Mouse (Mus musculus): ENCODE results near the gene Gm10188. TPM values are rescaled to one million over a fixed set of nuclear protein-coding genes. Genes with fewer than 3 reads are reported as not detected.
A peak's percentile ranks its signal among the peaks of the same experiment; 100 is the strongest.

Gene Gm10188
- polyA plus RNA-seq, 1 experiment from 2014 or later = not detected

GRCm38 (mm10) chr1:132233566-132233965 is 4.0 kb upstream of the Gm10188 start:
- Histone ChIP-seq H3K4me3 (replicated peaks; ENCODE audit: low read depth, low read length) (no peak overlapping the region), H3K4me1 (replicated peaks; ENCODE audit: insufficient read depth, low read length) (no peaks in the 10 kb centered on the region), H3K9ac (ENCODE audit: low read depth, low read length) (no peak overlapping the region), H3K4me2 (ENCODE audit: low read length) (no peak overlapping the region), H3K36me3 (ENCODE audit: insufficient read depth, low read length) (no peaks in the 10 kb centered on the region), H3K27me3 (ENCODE audit: insufficient read depth, low read length) (no peaks in the 10 kb centered on the region), H3K9me3 (replicated peaks; ENCODE audit: low read length) (no peaks in the 10 kb centered on the region), H3K27ac (no peak overlapping the region)
- ATAC-seq (replicated peaks; ENCODE audit: low FRiP score, low read depth) = no peak; the same call in 1 of the 2 replicates
- 27% methylated on average over 12 of the region's 12 CpGs for WGBS
- TF ChIP-seq CTCF (IDR thresholded peaks at IDR 0.05; ENCODE audit: low read depth) = peak; percentile 51
- peak; percentile 56 for DNase-seq (ENCODE audit: low spot score)

- no peak for TF ChIP-seq CTCF (IDR thresholded peaks at IDR 0.05; ENCODE audit: low read depth)
- 58% methylated on average over 7 of the region's 7 CpGs for WGBS
- Histone ChIP-seq H3K4me3 (replicated peaks; ENCODE audit: low read depth, low read length) (no peak overlapping the region), H3K9me3 (replicated peaks; ENCODE audit: low read length) (no peaks in the 10 kb centered on the region), H3K27ac (no peak overlapping the region), H3K4me2 (ENCODE audit: low read length) (no peak overlapping the region), H3K36me3 (ENCODE audit: insufficient read depth, low read length) (no peaks in the 10 kb centered on the region), H3K27me3 (ENCODE audit: insufficient read depth, low read length) (no peaks in the 10 kb centered on the region), H3K4me1 (replicated peaks; ENCODE audit: insufficient read depth, low read length) (no peaks in the 10 kb centered on the region), H3K9ac (ENCODE audit: low read depth, low read length) (no peak overlapping the region)
- ATAC-seq (replicated peaks; ENCODE audit: low FRiP score, low read depth) = no peak
- DNase-seq (ENCODE audit: low spot score) = no peak
These were observed 2.1 kb upstream of the Gm10188 start for GRCm38 (mm10) chr1:132231470-132232274.

DNA sequence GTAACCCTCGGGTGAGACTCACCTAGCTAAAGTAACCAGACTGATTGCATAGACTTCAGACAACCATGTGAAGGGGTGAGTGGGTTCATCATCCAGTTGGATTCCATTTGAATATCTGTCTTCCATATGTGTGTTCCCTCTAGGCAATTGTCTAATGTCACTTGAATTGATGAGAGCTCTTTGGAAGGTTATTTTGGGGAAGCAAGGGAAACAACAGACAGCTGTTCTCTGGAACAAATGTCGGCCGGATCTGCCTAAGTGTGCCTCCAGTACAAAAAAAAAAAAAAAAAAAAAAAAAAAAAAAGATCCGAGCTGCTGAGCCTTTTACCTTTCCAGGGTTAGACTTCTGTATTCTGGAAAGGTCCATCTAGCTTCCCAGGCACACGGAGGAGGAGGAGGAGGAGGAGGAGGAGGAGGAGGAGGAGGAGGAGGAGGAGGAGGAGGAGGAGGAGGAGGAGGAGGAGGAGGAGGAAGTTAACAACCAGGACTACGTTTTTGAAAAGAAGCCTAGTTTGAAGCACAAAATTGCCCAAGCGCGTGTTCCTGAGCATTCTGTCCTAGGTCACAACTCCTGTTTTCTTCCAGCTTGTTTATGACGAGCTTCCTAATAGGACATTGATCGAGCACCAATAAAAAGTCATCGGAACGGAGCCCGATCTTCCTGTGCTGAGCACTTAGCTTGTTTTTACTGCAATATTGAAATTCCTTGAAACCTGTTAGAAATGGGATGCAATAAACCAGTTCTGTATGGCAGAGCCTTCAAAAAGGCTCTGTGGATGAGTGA is 3.1 kb downstream of the Gm10188 start:
- Histone ChIP-seq H3K36me3 (ENCODE audit: insufficient read depth, low read length) (no peaks in the 10 kb centered on the region), H3K27ac (no peak overlapping the region), H3K27me3 (ENCODE audit: insufficient read depth, low read length) (no peaks in the 10 kb centered on the region), H3K4me1 (replicated peaks; ENCODE audit: insufficient read depth, low read length) (no peaks in the 10 kb centered on the region), H3K9me3 (replicated peaks; ENCODE audit: low read length) (no peaks in the 10 kb centered on the region), H3K9ac (ENCODE audit: low read depth, low read length) (no peak overlapping the region), H3K4me2 (ENCODE audit: low read length) (no peak overlapping the region), H3K4me3 (replicated peaks; ENCODE audit: low read depth, low read length) (no peak overlapping the region)
- DNase-seq (ENCODE audit: low spot score) = peak; percentile 30
- TF ChIP-seq CTCF (IDR thresholded peaks at IDR 0.05; ENCODE audit: low read depth) = no peak
- no peak for ATAC-seq (replicated peaks; ENCODE audit: low FRiP score, low read depth)
- 54% methylated on average over 13 of the region's 13 CpGs for WGBS

- Histone ChIP-seq H3K27me3 (ENCODE audit: insufficient read depth, low read length) (no peaks in the 10 kb centered on the region), H3K4me1 (replicated peaks; ENCODE audit: insufficient read depth, low read length) (no peaks in the 10 kb centered on the region), H3K27ac (no peak overlapping the region), H3K36me3 (ENCODE audit: insufficient read depth, low read length) (no peaks in the 10 kb centered on the region), H3K9me3 (replicated peaks; ENCODE audit: low read length) (no peaks in the 10 kb centered on the region), H3K4me2 (ENCODE audit: low read length) (no peak overlapping the region), H3K4me3 (replicated peaks; ENCODE audit: low read depth, low read length) (no peak overlapping the region), H3K9ac (ENCODE audit: low read depth, low read length) (no peak overlapping the region)
- WGBS = 38% methylated on average over 6 of the region's 6 CpGs
- no peak for TF ChIP-seq CTCF (IDR thresholded peaks at IDR 0.05; ENCODE audit: low read depth)
- ATAC-seq (replicated peaks; ENCODE audit: low FRiP score, low read depth) (no peak), DNase-seq (ENCODE audit: low spot score) (no peak)
These were observed 7.4 kb downstream of the Gm10188 start for GRCm38 (mm10) chr1:132222166-132222565.

GRCm38 (mm10) chr1:132221627-132222026 is 7.9 kb downstream of the Gm10188 start:
- 40% methylated on average over 2 of the region's 2 CpGs for WGBS
- no peaks in the 10 kb centered on the region for H3K36me3 ChIP-seq (ENCODE audit: insufficient read depth, low read length)
- no peak overlapping the region for H3K9ac ChIP-seq (ENCODE audit: low read depth, low read length)
- no peak overlapping the region for H3K4me2 ChIP-seq (ENCODE audit: low read length)
- ATAC-seq (replicated peaks; ENCODE audit: low FRiP score, low read depth) = no peak
- no peaks in the 10 kb centered on the region for H3K27me3 ChIP-seq (ENCODE audit: insufficient read depth, low read length)
- no peaks in the 10 kb centered on the region for H3K9me3 ChIP-seq (replicated peaks; ENCODE audit: low read length)
- H3K4me1 ChIP-seq (replicated peaks; ENCODE audit: insufficient read depth, low read length) = no peaks in the 10 kb centered on the region
- H3K4me3 ChIP-seq (replicated peaks; ENCODE audit: low read depth, low read length) = no peak overlapping the region
- TF ChIP-seq CTCF (IDR thresholded peaks at IDR 0.05; ENCODE audit: low read depth) = no peak
- no peak for DNase-seq (ENCODE audit: low spot score)
- H3K27ac ChIP-seq = no peak overlapping the region

- Histone ChIP-seq H3K4me3 (replicated peaks; ENCODE audit: low read depth, low read length) (no peak overlapping the region), H3K9me3 (replicated peaks; ENCODE audit: low read length) (no peaks in the 10 kb centered on the region), H3K4me1 (replicated peaks; ENCODE audit: insufficient read depth, low read length) (0 out of 2 replicates have a peak, but pooled peaks cover 3% of the 10 kb centered on the region), H3K9ac (ENCODE audit: low read depth, low read length) (no peak overlapping the region), H3K4me2 (ENCODE audit: low read length) (no peak overlapping the region), H3K27ac (no peak overlapping the region), H3K27me3 (ENCODE audit: insufficient read depth, low read length) (no peaks in the 10 kb centered on the region), H3K36me3 (ENCODE audit: insufficient read depth, low read length) (no peaks in the 10 kb centered on the region)
- WGBS = 60% methylated on average over 3 of the region's 3 CpGs
- no peak for TF ChIP-seq CTCF (IDR thresholded peaks at IDR 0.05; ENCODE audit: low read depth)
- ATAC-seq (replicated peaks; ENCODE audit: low FRiP score, low read depth) (no peak), DNase-seq (ENCODE audit: low spot score) (no peak)
These were observed 13.3 kb downstream of the Gm10188 start for GRCm38 (mm10) chr1:132216276-132216675.

Data from kidney, postnatal 0 days (tissue).